Mouse (Mus musculus) neural tube, embryonic 13.5 days (tissue): ENCODE data around the gene Gm10563. TPM values are rescaled to one million over a fixed set of nuclear protein-coding genes. Genes with fewer than 3 reads are reported as not detected.

Experiments used
- ATAC-seq: fragments of 200-750 bp; cut with Nextera tagmentation; 2 replicates; pipeline ENCODE4 v1.8.0; 2017; ENCODE audit warnings: low read depth, mild to moderate bottlenecking, moderate TSS enrichment, moderate library complexity
- H3K27ac ChIP-seq: fragments of 300-500 bp; sonication (generic); replicated peaks from 2 replicates; pipeline ENCODE4 v1.5.1; 2015; ENCODE audit warnings: moderate library complexity, mild to moderate bottlenecking, inconsistent platforms
- H3K27me3 ChIP-seq: fragments of 300-500 bp; sonication (generic); 2 replicates; pipeline ENCODE4 v1.6.1; 2015; ENCODE audit warnings: mild to moderate bottlenecking, inconsistent platforms
- H3K36me3 ChIP-seq: fragments of 300-500 bp; sonication (generic); 2 replicates; pipeline ENCODE4 v1.6.1; 2015; ENCODE audit warnings: mild to moderate bottlenecking, inconsistent platforms
- H3K4me1 ChIP-seq: fragments of 300-500 bp; sonication (generic); replicated peaks from 2 replicates; pipeline ENCODE4 v1.6.1; 2015; ENCODE audit warnings: inconsistent platforms
- H3K4me2 ChIP-seq: fragments of 300-500 bp; sonication (generic); 2 replicates; pipeline ENCODE4 v1.6.1; 2015; ENCODE audit warnings: inconsistent platforms, mild to moderate bottlenecking, moderate library complexity
- H3K4me3 ChIP-seq: fragments of 300-500 bp; sonication (generic); 2 replicates; pipeline ENCODE4 v1.5.1; 2015; ENCODE audit warnings: mild to moderate bottlenecking, inconsistent platforms
- H3K9ac ChIP-seq: fragments of 300-500 bp; sonication (generic); 2 replicates; pipeline ENCODE4 v1.6.1; 2015; ENCODE audit warnings: moderate library complexity, mild to moderate bottlenecking, inconsistent platforms
- H3K9me3 ChIP-seq: fragments of 300-500 bp; sonication (generic); 2 replicates; pipeline ENCODE4 v1.6.1; 2016; ENCODE audit warnings: inconsistent platforms
- WGBS: fragments of 180-500 bp; shearing (Covaris S2); methylation state at CpG from one replicate; pipeline ENCODE4 v1.1.7; 2015; 5-methylcytosine and 5-hydroxymethylcytosine counted together
- polyA plus RNA-seq: library from polyadenylated mRNA; unstranded; fragments of >200 nt; fragmentation: Nextera tagmentation; extraction: Ambion mirVana; gene quantifications from 2 replicates; pipeline ENCODE4 v1.2.1, GENCODE M21; 2015

Gene Gm10563
- polyA plus RNA-seq, 1 experiment from 2014 or later = not detected

DNA sequence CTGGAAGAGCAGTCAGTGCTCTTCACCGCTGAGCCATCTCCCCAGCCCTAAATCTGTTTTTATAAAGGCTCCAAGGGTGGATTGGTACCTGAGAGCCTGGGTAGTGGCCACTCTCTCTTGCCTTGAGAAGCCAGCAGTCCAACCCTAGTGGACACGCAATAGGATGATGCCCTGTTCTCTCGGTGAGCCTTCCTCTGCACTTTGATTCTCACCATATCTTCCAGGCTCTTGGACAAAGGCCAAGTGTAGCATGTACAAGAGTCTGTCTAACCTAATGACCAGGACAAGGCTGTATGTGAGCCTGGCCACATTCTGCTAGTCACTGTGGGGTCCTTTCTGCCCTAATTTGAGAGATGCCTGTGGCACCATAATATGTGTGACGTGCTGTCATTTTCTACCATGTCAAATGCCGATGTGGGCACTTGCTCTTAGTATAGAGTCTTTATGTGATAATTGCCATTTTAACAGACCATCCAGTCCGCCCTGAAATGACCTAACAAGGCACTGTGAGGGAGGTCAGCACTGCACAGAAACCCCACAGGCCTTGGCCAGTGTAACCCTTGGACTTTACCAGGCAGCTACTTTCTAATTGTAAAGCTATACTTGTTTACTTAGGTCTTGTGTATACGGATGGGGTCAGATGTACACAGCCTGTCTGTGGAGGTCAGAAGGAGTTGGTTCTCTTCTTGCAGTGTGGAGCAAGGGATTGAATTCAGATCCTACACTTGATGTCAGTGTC is 76.4 kb downstream of the Gm10563 start:
- no peak overlapping the region for H3K4me2 ChIP-seq
- H3K27ac ChIP-seq = no peak overlapping the region
- ATAC-seq = no peak
- H3K36me3 ChIP-seq = no peaks in the 10 kb centered on the region
- H3K9me3 ChIP-seq = no peaks in the 10 kb centered on the region
- no peaks in the 10 kb centered on the region for H3K27me3 ChIP-seq
- H3K4me3 ChIP-seq = no peak overlapping the region
- H3K9ac ChIP-seq = no peak overlapping the region
- 88% methylated on average over 7 of the region's 7 CpGs for WGBS
- H3K4me1 ChIP-seq = peaks cover 24% of the 10 kb centered on the region

DNA sequence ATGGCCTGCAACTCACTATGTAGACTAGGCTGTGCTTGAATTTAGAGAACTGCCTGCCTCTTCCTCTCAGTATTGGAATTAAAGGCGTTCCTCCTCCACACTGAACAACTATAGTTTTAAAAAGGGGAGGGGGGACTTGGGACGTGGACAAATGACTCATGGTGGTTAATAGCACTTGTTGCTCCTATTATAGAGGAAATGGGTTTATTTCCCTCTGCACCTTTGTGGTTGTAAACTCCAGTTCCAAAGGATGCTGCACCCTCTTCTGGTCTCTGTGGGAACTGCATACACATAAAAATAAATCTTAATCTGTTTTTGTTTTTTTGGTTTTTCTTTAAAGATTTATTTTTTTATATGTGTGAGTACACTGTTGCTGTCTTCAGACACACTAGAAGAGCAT is 77.0 kb downstream of the Gm10563 start:
- peaks cover 24% of the 10 kb centered on the region for H3K4me1 ChIP-seq
- no peak overlapping the region for H3K4me2 ChIP-seq
- no peaks in the 10 kb centered on the region for H3K36me3 ChIP-seq
- no peak overlapping the region for H3K9ac ChIP-seq
- no peaks in the 10 kb centered on the region for H3K27me3 ChIP-seq
- no peaks in the 10 kb centered on the region for H3K9me3 ChIP-seq
- WGBS = 6% methylated on average over 2 of the region's 2 CpGs
- H3K4me3 ChIP-seq = no peak overlapping the region
- no peak overlapping the region for H3K27ac ChIP-seq
- no peak for ATAC-seq

DNA sequence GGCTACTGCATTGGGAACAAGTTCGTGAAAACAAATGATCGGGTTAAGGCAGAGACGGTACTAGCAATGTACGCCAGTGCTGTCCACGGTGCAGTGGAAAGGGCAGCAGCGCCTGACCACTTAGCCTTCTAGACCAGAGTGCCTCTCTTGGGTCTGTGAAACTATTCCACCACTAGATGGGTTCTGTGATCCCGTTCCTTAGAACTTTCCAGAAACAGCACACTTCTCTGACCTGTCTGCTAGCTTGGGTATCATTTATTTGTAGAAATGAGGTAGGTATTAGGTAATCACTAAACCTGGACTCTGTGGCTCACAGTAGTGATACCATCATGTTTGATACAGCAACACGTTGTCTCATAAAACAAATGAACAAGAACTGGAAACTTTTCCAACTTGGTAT is 78.7 kb downstream of the Gm10563 start:
- WGBS = 78% methylated on average over 8 of the region's 8 CpGs
- no peak for ATAC-seq
- H3K9me3 ChIP-seq = no peaks in the 10 kb centered on the region
- H3K4me2 ChIP-seq = no peak overlapping the region
- peaks cover 38% of the 10 kb centered on the region for H3K4me1 ChIP-seq
- H3K4me3 ChIP-seq = no peak overlapping the region
- 0 out of 2 replicates have a peak, but pooled peaks cover under 1% of the 10 kb centered on the region for H3K36me3 ChIP-seq
- no peak overlapping the region for H3K27ac ChIP-seq
- no peaks in the 10 kb centered on the region for H3K27me3 ChIP-seq
- H3K9ac ChIP-seq = no peak overlapping the region

Other genes starting within 250 kb of the Gm10563 start
- 0.17 TPM in 1 of 2 replicates, not detected in the other for gene Gabrd, start 247.3 kb downstream of the Gm10563 start, polyA plus RNA-seq
- 2.8 and 3.8 TPM in 2 replicates for gene Cfap74, start 236.2 kb downstream of the Gm10563 start, polyA plus RNA-seq
- gene Tmem52, start 176.3 kb downstream of the Gm10563 start, polyA plus RNA-seq = not detected in 2 replicates
- gene Gnb1, start 154.0 kb downstream of the Gm10563 start, polyA plus RNA-seq = 1,009 and 1,019 TPM in 2 replicates
- gene Nadk, start 83.0 kb downstream of the Gm10563 start, polyA plus RNA-seq = 77.5 and 91.5 TPM in 2 replicates
- 14.6 and 15.9 TPM in 2 replicates for gene Slc35e2, start 44.0 kb downstream of the Gm10563 start, polyA plus RNA-seq
- 54.7 and 61.6 TPM in 2 replicates for gene Cdk11b, start 20.6 kb downstream of the Gm10563 start, polyA plus RNA-seq
- 3.9 and 5.4 TPM in 2 replicates for gene Mmp23, start 8.0 kb upstream of the Gm10563 start, polyA plus RNA-seq
- 37.4 and 38.9 TPM in 2 replicates for gene Mib2, start 23.8 kb upstream of the Gm10563 start, polyA plus RNA-seq
- gene Fndc10, start 48.9 kb upstream of the Gm10563 start, polyA plus RNA-seq = 10.5 and 16.5 TPM in 2 replicates
- 178 and 184 TPM in 2 replicates for gene Ssu72, start 59.4 kb upstream of the Gm10563 start, polyA plus RNA-seq
- 10.4 and 12.0 TPM in 2 replicates for gene Tmem240, start 89.4 kb upstream of the Gm10563 start, polyA plus RNA-seq
- 75.1 and 76.4 TPM in 2 replicates for gene Atad3a, start 115.7 kb upstream of the Gm10563 start, polyA plus RNA-seq
- 23.0 and 23.4 TPM in 2 replicates for gene Vwa1, start 129.3 kb upstream of the Gm10563 start, polyA plus RNA-seq
- 0.49 and 1.1 TPM in 2 replicates for gene Tmem88b, start 140.5 kb upstream of the Gm10563 start, polyA plus RNA-seq
- not detected in 2 replicates for gene Ankrd65, start 145.0 kb upstream of the Gm10563 start, polyA plus RNA-seq
- 249 and 265 TPM in 2 replicates for gene Mrpl20, start 157.5 kb upstream of the Gm10563 start, polyA plus RNA-seq
- gene Ccnl2, start 167.1 kb upstream of the Gm10563 start, polyA plus RNA-seq = 155 and 185 TPM in 2 replicates
- 139 and 145 TPM in 2 replicates for gene Aurkaip1, start 185.9 kb upstream of the Gm10563 start, polyA plus RNA-seq
- gene Mxra8, start 194.3 kb upstream of the Gm10563 start, polyA plus RNA-seq = 29.3 and 33.9 TPM in 2 replicates
- gene Dvl1, start 202.0 kb upstream of the Gm10563 start, polyA plus RNA-seq = 8.6 and 14.6 TPM in 2 replicates
- gene Tas1r3, start 218.0 kb upstream of the Gm10563 start, polyA plus RNA-seq = 0.45 and 0.72 TPM in 2 replicates
- 21.1 and 25.2 TPM in 2 replicates for gene Cptp, start 224.0 kb upstream of the Gm10563 start, polyA plus RNA-seq
- 63.7 and 69.8 TPM in 2 replicates for gene Ints11, start 224.1 kb upstream of the Gm10563 start, polyA plus RNA-seq
- gene Pusl1, start 246.4 kb upstream of the Gm10563 start, polyA plus RNA-seq = 51.5 and 55.4 TPM in 2 replicates
- 68.4 and 72.3 TPM in 2 replicates for gene Acap3, start 246.4 kb upstream of the Gm10563 start, polyA plus RNA-seq